Mouse (Mus musculus): ENCODE data around the gene Nup62. TPM values are rescaled to one million over a fixed set of nuclear protein-coding genes. Genes with fewer than 3 reads are reported as not detected.
A peak's percentile ranks its signal among the peaks of the same experiment; 100 is the strongest.

The Nup62 gene
- 10 to 100 TPM; 20.1 to 25.2 TPM for total RNA-seq (2021)
- long read RNA-seq, experiment 1, transcript Nup62-201 (2 exons, 2,722 nt), result major isoform, 16 of 16 reads
- long read RNA-seq, experiment 1, partial matches to known transcripts, result 0 of 16 reads
- long read RNA-seq, experiment 1, other reads (novel, unspliced or antisense), result 0 of 16 reads
- long read RNA-seq, experiment 2, transcript Nup62-201 (2 exons, 2,722 nt), result major isoform, 15 of 16 reads
- long read RNA-seq, experiment 2, partial matches to known transcripts, result 0 of 16 reads
- long read RNA-seq, experiment 2, other reads (novel, unspliced or antisense), result 1 of 16 reads

DNA sequence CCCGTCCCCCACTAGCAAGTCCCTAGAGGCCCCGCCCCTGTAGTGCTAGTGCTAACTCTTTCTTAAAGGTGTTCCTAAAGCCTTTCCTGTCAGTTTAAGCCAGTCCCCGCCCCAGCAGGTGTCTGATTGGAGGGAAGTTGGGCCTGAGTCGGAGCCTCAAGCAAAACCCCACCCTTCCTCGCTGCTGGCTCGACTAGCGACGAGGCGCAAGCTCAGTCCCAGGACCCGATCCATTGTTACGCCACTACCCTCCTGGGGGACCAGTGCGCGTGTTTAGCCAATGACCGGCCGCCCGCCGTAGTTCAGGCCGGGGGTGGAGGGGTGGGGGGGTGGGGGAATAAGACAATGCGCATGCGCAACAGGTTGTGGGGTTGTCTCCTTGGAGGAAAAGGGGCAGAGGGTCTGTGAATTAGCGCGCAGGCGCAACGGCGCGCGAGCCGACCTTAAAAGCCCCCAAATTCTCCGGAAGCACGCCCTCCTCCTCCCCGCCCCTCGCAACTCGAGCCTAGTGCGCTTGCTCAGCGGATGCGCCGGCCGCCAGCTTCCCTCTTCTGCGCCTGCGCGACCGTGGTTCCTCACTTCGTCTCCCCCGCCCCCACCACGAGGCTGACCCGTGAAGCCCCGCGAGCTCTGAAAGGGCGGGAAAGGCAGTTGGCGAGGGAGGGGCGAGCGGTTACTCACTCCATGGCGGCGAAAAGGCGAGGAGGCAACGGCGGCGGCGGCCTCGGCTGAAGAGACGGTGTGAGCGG, at the start of gene Nup62, which contains the start of gene Il4i1:
TSS of gene Nup62 (plus strand) at position 368 of the 749 bp plus-strand sequence.
TSS of gene Il4i1 (plus strand) at position 667 of the 749 bp plus-strand sequence.
- peak; percentile 98 for DNase-seq (ENCODE audit: low spot score)

DNA sequence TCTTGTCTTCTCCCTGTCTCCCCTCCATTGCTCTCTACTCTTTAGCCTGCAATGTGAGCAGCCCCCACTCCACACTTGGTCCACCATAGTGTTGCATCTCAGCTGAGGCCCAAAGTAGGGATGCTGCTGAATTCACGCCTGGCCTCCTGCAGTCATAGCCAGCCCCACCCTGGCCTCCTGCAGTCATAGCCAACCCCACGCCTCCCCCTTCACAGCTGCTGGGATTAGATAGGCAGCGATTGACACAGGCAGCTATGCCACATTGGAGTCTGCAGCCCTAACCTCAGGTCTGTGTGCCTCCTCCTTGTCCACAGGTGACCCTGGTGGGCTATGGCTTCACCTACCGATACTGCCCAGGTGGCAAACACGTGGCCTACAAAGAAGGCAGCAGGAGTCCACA, 47.8 kb upstream of the Nup62 start:
- no peak for DNase-seq (ENCODE audit: low spot score)

DNA sequence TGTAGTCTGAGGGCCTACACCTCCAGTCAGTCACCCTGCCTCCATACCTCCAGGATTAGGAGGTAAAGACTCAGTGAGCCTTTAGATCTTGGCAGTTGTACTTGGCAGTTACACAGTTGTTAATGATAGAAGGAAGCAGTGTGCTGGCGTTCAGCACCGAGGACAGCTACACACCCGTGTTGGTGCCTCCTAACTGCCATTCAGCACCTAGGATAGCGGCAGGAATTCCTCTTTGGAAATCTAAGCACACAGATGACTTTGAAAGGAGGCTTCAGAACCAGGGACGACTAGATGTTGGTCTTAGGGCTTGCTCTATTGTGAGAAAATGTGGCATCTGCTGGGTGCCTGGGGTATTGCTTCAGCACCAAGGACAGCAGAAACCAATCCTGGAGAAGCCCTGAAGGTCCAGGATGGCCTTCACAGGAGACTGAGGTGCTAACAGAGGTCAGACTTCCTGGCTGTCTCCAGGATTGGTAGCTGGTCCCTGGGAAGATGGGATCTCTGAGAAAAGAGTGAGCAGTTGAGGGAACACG, 45.8 kb upstream of the Nup62 start:
- DNase-seq (ENCODE audit: low spot score), result peak; percentile 68

DNA sequence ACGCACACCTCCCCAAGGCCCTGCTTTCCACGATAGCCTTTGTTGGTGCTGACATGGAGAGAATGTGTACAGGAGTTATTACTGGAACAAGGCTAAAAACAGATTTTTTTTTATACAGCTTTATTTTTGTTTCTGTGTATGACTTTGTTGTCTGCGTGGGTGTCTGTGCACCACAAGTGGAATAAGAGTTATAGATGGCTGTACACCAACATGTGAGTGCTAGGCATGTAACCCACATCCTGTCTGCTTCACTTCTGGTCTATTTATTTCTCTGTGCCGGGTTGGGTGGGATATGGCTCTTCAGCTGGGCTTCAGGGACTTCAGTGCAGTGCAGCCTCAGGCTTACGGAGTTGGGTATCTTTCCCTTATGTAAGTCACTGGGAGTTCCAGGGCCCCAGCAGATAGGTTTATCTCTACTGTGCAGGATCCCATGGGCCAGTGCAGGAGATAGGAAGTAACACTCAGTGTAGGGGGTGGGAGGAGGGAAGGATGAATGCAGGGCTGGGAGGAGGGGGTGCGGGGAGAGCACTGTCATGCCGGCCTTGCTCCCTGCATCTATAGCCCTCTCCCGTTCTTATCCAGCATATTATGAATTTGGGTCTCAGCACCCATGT, 43.2 kb upstream of the Nup62 start:
- DNase-seq (ENCODE audit: low spot score), result no peak

DNA sequence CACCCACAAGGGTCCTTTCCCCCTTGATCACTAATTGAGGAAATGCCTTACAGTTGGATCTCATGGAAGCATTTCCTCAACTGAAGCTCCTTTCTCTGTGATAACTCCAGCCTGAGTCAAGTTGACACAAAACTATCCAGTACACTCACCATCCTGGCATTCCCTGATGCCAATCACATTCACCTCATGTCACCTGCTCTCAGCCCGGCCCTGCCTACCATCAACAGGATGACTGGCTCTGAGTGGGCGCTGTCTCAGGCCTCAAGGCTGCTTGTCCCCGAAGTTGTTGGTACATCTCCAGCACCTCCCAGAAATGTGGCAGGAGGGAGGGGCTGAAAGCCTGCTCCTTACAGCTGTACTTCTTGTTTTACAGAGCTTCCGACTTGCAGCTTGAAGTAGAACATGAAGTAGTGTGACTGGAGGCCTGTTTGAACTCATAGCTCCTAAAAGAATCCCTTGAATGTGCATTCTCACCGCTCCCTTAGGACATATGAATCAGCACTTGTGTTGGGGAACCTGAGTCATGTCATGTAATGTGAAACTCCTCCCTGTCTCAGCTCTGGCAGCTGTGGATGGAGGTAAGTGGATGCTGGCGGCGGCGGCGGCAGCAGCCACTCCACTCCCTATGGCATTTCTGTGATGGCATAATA, 38.9 kb upstream of the Nup62 start:
- DNase-seq (ENCODE audit: low spot score), result no peak

DNA sequence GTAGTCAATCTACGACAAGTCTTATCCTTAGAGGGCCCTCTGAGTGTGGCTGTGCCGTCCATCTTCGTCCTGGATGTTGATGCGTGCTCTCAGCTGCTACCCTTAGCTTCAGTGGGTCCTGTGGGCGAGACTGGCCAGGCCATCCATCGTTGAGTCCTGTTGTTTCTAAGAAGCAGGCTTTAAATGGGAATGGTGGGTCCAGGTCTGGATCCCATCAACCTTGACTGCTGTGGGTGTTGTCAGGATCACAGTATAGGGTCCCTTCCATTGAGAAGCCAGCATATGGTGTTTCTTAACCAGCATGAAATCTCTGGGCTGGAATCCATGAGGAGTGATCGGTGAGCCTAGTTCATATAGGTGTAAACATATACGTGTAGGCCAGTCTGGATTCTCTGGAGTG, 35.8 kb upstream of the Nup62 start:
- no peak for DNase-seq (ENCODE audit: low spot score)

DNA sequence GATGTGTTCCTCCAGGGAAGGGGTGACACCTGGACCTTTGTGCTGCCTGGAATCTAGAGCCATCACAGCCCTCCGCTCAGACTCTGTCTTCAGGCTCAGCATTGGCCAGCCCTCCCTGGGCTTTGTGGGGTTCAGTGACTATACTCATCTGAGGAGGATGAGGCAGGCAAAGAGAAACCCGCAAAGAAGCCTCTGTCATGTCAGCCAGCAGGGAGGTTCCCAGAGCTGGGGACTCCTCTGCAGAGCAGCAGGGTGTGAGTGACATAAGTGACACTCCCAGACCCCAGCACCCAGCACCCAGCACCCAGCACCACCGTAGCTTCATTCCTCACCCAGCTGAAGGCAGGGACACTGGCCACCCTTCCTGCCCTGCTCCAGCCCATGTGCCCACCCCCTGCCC, 26.4 kb upstream of the Nup62 start:
- no peak for DNase-seq (ENCODE audit: low spot score)

DNA sequence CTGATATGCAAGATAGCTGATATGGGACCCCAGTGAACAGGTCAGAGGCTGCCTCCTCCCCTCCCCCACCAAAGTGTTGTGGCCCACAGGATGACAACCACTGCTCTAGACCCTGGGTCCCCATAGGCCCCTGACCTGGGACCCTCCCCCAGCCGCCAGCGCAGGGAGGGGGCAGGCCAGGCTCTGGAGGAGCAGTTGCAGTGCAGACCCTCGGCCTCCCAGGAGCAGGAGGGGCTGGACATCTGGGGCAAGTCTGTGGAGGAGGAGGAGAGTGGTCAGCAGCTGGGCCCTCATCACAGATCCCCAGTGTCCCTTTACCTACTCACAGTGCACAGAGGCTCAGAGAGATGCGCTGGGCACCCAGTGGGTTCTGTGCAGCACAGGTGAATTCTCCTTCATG, 25.8 kb upstream of the Nup62 start:
- no peak for DNase-seq (ENCODE audit: low spot score)

DNA sequence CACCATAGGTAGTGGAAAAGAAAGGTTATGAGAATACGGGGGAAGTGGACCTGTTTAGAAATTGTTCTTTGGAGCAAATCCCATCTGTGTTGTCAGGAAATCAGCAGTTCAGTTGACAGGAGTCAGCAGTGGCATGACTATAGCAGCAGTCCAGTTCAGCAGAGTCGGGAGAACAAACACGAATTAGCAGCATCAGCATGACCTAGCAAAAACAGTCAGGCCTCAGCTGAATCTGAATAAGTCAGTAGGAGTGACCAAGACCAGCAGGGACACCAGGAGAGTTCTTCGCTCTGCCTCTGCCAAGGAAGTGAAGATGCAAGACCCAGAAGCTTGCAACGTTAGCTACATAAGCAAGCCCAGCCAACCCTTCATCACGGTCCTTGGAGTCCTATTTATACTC, 23.1 kb upstream of the Nup62 start:
- no peak for DNase-seq (ENCODE audit: low spot score)

DNA sequence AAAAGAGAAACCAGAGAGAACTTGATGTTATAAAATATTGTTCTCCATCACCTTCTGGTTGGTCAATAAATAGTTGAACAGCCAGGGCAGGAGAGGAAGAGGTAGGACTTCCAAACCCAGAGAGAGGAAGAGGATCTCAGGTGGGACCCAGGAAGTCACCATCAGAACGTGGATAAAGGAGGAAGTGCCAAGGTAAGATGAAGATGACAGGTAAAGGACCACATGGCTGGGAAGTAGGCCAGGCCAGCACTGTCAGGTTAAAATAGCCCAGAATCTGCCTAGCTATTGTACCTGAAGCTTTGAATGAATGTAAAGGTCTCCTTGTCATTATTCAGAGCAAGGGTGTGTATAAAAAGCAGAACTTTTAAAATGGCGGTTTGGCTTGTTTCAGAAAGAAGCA, 7.0 kb upstream of the Nup62 start:
- no peak for DNase-seq (ENCODE audit: low spot score)

DNA sequence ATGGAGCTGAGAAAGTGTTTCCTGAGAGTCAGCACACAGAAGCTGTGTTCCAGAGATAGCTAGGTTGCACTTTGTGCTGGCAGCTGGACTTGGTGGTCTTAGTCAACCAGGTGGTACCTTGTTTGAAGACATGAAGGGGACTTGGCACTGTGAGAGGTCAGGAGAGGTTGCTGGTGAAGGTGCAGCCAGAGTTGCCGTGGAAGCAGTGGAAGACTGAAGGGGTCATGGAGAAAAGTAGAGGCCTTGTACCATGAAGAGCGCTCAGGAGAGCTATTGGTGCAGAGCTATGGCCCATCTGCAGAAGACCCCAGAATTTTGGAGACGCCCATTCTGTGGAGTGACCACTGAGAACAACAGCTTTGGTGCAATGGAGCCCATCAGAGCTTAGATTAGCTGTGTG, 6.4 kb upstream of the Nup62 start:
- no peak for DNase-seq (ENCODE audit: low spot score)

DNA sequence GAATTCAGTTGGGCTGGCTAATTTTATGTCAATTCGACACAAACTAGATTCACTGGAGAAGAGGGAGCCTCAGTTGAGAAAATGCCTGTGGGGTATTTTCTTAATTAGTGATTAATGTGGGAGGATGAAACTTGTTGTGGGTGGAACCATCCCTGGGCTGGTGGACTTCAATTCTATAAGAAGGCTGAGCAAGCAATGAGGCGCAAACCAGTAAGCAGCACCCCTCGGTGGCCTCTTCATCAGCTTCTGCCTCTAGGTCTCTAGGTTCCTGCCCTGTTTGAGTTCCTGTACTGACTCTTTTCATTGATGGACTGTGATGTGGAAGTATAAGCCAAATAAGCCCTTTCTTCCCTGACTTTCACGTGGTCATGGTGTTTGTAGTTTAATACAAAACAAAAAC, 5.5 kb upstream of the Nup62 start:
- no peak for DNase-seq (ENCODE audit: low spot score)

DNA sequence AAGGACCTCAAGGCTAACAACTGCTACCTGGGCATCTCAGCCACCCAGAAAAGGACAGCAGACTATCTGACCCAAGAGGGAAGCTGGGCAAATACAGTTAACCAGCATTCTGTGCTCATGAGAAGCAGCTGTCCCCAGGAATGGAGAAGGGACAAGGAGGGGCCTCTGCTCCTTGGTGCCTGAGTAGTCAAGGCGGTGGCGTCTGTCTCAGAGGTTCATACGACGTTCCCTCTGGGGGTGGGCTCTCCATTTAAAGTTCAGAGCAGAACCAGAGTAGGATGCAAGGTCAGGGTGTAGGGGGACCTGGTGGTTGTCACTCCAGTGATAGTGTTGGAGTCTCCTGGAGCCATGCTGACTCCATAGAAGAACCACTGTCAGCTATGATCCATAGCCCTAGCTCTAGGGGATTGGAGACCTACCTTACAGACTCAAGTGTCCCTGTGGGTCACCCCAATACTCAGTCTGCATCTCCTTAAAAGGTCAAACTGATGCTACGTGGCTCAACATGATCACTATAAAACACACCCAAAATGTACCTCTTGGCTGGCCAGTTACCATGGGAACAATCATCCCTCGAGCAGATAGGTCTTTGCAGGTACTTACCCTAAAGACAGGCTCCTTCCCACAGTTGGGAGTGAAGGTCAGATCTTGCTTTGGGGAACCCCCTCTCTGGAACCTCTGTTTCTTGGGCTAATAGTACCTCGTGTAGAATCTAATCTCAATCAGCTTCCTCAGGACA, 4.9 kb upstream of the Nup62 start:
- DNase-seq (ENCODE audit: low spot score), result no peak

DNA sequence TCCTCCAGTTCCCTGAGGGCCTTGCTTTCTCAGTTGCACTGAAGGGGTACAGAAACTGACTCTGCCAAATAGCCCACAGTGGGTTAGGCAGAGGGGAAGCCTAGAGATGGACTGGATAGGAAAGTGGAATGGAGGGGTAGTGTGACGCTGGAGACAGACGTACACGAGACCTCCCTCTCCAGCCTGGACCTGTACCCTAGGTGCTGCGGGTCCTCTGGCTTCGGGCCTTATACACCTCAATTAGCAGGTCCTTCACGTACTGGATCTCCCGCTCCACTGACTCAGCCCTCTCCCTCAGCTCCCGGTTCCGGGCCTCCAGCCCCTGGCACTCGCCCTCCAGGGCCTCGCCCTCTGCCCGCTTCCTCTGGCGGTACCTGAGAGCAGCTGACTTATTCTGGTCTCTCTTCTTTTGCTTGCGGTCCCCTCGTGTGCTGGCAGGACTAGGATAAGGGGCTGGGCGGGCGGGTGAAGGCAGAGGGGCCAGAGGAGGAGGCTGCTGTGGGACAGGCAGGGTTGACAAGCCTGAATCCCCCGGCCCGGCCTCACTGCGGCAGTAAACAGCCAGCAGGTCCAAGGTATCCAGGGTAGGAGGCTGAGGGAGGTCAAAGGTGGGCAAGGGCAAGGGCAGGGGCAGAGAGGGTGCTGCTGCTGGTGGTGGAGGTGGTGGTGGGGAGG, 3.1 kb upstream of the Nup62 start:
- DNase-seq (ENCODE audit: low spot score), result no peak

DNA sequence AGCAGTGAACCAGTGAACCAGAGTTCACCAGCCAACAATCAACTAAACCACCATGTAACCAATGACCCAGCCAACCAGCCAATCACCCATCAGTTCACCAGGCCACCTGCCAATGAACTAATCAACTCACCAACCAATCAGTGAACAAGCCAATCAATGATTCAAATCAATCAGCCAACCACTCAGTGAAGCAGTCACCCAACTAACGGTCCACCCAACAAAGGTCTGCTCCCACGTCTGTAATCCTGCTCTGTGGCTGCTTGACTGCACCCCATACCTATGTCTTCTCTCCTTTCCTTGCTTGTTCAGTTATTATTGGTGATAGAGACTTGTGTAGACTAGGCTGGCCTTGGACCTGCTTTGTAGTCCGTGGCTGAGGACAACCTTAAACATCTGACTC, 1.9 kb upstream of the Nup62 start:
- DNase-seq (ENCODE audit: low spot score), result no peak

DNA sequence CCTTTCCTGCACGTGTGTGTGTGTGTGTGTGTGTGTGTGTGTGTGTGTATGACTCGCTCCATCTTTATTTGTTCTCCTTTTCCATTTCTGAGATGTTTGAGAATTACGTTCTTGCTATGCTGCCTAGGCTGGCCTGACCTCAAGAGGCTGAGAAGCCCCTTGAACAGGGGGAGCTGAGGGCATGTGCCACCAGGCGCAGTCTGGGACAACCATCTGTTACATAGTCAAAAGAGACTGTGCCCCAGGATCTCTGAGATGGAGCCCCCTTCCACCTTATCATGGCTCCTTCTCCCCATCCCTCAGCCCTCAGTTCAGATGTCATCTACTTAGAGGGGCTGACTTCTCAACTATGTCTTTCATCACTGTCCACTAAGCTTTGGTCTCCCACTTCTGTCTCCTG, 1.5 kb upstream of the Nup62 start:
- DNase-seq (ENCODE audit: low spot score), result no peak

DNA sequence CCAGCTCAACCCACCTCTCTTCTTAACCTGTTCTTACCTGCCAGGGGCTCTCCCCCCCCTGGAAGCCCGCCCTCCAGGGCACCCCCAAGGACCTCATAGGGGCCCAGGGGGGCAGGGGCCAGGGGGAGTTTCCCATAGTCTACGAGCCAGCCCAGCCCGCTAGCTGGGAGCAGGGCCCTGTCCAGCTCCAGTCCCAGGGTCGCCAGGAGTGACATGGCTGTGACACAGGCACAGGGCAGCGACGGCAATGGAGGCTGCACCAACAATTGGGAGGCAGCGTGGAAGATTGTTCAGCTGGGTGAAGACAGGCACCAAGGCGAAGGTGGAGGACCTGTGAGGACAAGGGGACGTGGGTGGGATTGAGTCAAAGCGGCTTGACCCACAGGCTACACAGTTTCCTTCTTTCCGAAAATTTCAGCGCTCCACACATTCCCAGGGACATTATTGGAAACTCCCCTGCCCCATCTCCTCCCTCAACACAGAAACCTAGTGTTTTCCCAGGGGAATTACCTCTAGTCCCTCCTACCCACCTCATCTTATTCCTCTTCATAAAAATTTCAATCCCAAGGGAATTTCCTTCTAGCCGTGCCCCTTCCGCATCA, 835 bp upstream of the Nup62 start:
- no peak for DNase-seq (ENCODE audit: low spot score)

DNA sequence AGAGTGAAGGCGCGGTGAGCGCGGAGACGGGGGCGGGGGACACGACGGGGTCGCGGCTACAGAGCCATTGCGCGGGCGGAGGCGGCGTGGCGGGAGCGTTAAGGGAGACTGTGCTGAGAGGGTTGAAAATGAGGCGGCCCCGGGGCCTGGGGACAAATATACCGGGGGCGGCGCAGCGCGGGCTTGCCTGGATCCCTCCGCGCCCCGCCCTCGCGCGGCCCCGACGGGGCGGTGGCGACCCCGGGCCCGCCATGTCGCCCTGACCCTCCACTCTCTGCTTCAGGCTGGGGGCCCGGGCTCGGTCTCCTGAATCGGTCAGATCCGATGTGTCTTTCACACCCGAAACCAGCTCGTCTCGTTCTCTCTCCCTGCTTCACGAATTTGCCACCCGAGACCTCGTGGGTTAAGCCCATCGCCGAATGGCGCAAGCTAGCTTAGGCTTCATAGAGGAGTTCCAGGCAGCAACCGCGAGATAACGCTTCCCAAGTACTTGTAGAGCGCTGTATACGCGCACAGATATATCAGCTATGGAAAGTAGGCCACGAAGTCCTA, 658 bp downstream of the Nup62 start, which contains the start of gene Atf5:
TSS of gene Atf5 (minus strand) at position 189 of the 552 bp plus-strand sequence.
- peak; percentile 68 for DNase-seq (ENCODE audit: low spot score)

DNA sequence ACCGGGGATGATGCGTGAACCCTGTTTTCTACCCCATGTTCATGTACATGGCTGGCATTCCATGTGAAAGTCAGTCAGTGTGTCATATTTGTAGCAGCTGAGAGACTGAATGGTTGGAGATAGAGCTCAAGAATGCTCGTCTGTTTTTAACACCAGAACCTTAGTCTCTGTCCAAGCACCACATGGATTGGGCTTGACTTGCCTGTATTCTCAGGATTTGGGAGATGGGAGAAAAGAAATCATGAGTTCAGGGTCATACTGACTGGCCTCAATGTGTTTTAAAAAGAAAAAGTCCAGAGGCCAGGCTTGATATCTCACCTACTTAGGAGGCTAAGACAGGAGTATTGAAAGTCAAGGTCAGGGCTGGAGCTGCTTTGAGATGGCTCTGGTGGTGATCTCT, 1.6 kb downstream of the Nup62 start:
- no peak for DNase-seq (ENCODE audit: low spot score)

DNA sequence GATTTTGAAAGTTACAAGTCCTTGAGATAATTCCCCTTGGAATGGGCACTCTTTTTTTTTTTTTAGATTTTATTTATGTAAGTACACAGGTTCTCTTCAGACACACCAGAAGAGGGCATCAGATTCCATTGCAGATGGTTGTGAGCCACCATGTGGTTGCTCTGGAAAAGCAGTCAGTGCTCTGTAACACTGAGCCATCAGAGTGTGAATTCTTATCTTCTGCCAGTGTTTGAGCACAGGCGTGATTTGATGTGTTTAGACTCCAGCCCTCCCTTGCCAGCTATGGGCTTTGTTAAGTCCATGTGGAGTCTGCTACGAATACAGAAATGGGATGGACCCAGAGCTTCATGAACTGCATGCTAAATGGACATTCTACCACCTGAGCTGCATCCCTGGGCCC, 2.3 kb downstream of the Nup62 start:
- no peak for DNase-seq (ENCODE audit: low spot score)

All from gastrocnemius, adult 18-20 months (tissue).